Mouse (Mus musculus): Measurements from ENCODE around the gene 4933424G06Rik. TPM values are rescaled to one million over a fixed set of nuclear protein-coding genes. Genes with fewer than 3 reads are reported as not detected.

Gene 4933424G06Rik
- polyA plus RNA-seq (2012; rRNA removed; ENCODE audit: low replicate concordance), result 0.10 TPM in 1 of 2 replicates, not detected in the other

DNA sequence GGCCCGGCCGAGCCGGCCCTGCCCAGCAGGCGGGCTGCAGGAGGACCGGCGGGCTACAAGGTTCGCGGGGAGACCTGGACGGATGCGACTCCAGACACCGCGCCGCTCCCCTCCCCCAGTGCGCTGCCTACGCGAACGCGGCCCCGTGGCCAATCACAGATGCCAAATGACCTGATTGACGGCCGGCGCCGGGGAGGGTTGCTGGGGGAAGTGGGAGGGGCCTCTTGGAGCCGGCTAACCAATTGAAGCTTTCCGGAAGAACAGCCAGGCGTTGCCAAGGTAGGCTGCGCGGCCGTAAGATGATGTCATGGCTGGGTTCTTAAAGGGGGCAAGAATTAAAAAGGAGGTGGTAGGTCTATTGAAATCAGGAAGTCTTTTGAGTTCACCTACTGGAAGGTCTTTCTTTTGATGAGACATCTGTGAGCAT is at the start of gene 4933424G06Rik:
Gene 4933424G06Rik (plus strand): TSS at position 296 of the 427 bp plus-strand sequence.

GRCm38 (mm10) chr1:36682620-36683355 is 27.2 kb upstream of the 4933424G06Rik start, which contains the start of gene Fam178b:
Fam178b (minus strand) TSS chr1:36683183.

GRCm38 (mm10) chr1:36691271-36692155 is 18.4 kb upstream of the 4933424G06Rik start, which contains the start of gene Cox5b:
Cox5b (plus strand) TSS chr1:36691449.

GRCm38 (mm10) chr1:36714311-36714710 is 4.4 kb downstream of the 4933424G06Rik start, which contains the start of gene Actr1b:
Actr1b (minus strand) TSS chr1:36714422.

GRCm38 (mm10) chr1:36761568-36761967 is 51.6 kb downstream of the 4933424G06Rik start, which contains the start of gene Zap70:
Zap70 (plus strand) TSS chr1:36761798.

Other genes starting within 250 kb of the 4933424G06Rik start
- 3.5 and 7.1 TPM in 2 replicates for gene Cnnm4, start 238.5 kb upstream of the 4933424G06Rik start, polyA plus RNA-seq (2012; rRNA removed; ENCODE audit: low replicate concordance)
- 24.5 and 37.7 TPM in 2 replicates for gene Cnnm3, start 198.3 kb upstream of the 4933424G06Rik start, polyA plus RNA-seq (2012; rRNA removed; ENCODE audit: low replicate concordance)
- 12.0 and 24.1 TPM in 2 replicates for gene Ankrd23, start 173.3 kb upstream of the 4933424G06Rik start, polyA plus RNA-seq (2012; rRNA removed; ENCODE audit: low replicate concordance)
- gene Gm42417, start 170.7 kb upstream of the 4933424G06Rik start, polyA plus RNA-seq (2012; rRNA removed; ENCODE audit: low replicate concordance), result not detected in 2 replicates
- 17.0 and 30.9 TPM in 2 replicates for gene Ankrd39, start 162.7 kb upstream of the 4933424G06Rik start, polyA plus RNA-seq (2012; rRNA removed; ENCODE audit: low replicate concordance)
- gene Sema4c, start 151.8 kb upstream of the 4933424G06Rik start, polyA plus RNA-seq (2012; rRNA removed; ENCODE audit: low replicate concordance), result 29.2 and 47.5 TPM in 2 replicates
- 3.6 and 4.1 TPM in 2 replicates for gene Fam178b, start 27.0 kb upstream of the 4933424G06Rik start, polyA plus RNA-seq (2012; rRNA removed; ENCODE audit: low replicate concordance)
- gene Cox5b, start 18.7 kb upstream of the 4933424G06Rik start, polyA plus RNA-seq (2012; rRNA removed; ENCODE audit: low replicate concordance), result 554 and 698 TPM in 2 replicates
- gene Actr1b, start 4.3 kb downstream of the 4933424G06Rik start, polyA plus RNA-seq (2012; rRNA removed; ENCODE audit: low replicate concordance), result 121 and 170 TPM in 2 replicates
- 0.92 and 3.4 TPM in 2 replicates for gene Zap70, start 51.6 kb downstream of the 4933424G06Rik start, polyA plus RNA-seq (2012; rRNA removed; ENCODE audit: low replicate concordance)
- gene Tmem131, start 233.5 kb downstream of the 4933424G06Rik start, polyA plus RNA-seq (2012; rRNA removed; ENCODE audit: low replicate concordance), result 20.4 and 47.3 TPM in 2 replicates

Data from subcutaneous adipose tissue, adult 2 months (tissue).